Mouse (Mus musculus) large intestine, adult 2 months (tissue): ENCODE results near the gene Prkd2. TPM values are rescaled to one million over a fixed set of nuclear protein-coding genes. Genes with fewer than 3 reads are reported as not detected.

Source experiments
- DNase-seq: peaks from one replicate; pipeline ENCODE4 v3.0.0-alpha.2; 2012; ENCODE audit warnings: low read depth, low spot score
- WGBS: fragments of 180-500 bp; shearing (Covaris S2); methylation state at CpG from one replicate; pipeline ENCODE4 v1.1.7; 2018; 5-methylcytosine and 5-hydroxymethylcytosine counted together
- polyA plus RNA-seq: library from polyadenylated mRNA; depleted of rRNA; stranded (reverse); fragments of >200 nt; gene quantifications from 2 replicates; pipeline ENCODE4 v1.2.3, GENCODE M21; 2012

Prkd2 gene
- polyA plus RNA-seq, 1 experiment = 23.6 TPM

DNA sequence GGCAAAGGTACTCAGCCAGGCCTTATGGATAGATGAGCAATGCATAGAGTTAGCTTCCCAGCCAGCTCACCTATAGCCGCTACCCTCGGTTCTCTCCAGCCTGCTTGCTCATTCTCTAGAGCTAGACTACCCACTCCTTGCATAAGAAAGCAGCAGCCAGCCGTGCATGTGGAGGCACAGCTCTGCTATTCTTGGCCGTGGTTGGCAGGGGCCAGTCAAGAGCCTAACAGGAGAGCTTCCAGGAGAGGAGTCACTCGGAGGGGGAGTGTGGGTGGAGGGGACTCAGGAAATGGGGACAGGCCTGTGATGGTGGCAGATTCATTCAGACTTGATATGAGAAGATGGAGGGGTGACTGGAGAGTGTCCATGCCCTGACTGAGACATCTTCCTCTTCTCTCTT is 19.0 kb upstream of the Prkd2 start:
- 74% methylated on average over 5 of the region's 5 CpGs for WGBS
- no peak for DNase-seq

DNA sequence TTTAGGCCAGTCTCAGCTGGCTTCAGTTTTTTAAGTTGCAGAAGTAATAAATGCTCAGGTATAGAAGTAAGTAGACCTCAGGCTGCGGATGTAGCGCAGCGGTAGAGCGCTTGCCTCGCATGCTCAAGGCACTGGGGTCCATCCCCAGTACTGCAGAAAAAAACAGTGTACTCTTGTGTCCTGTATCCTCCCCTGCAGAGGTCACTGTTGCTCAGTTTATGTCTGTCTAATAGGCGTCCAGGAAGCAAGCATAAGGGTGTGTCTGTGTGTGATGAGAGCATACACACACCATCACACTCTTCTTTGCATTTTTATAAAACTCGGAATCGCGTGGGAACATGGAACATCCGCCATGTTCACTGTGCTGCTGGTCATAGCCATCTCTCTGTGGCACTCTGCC is 16.9 kb upstream of the Prkd2 start:
- DNase-seq = no peak
- 73% methylated on average over 10 of the region's 10 CpGs for WGBS

GRCm38 (mm10) chr7:16826571-16826970 is 16.1 kb upstream of the Prkd2 start:
- 84% methylated on average over 5 of the region's 5 CpGs for WGBS
- DNase-seq = no peak

- DNase-seq = no peak
- WGBS = 70% methylated on average over 4 of the region's 4 CpGs
Observed at GRCm38 (mm10) chr7:16827274-16827673, 15.4 kb upstream of the Prkd2 start.

DNA sequence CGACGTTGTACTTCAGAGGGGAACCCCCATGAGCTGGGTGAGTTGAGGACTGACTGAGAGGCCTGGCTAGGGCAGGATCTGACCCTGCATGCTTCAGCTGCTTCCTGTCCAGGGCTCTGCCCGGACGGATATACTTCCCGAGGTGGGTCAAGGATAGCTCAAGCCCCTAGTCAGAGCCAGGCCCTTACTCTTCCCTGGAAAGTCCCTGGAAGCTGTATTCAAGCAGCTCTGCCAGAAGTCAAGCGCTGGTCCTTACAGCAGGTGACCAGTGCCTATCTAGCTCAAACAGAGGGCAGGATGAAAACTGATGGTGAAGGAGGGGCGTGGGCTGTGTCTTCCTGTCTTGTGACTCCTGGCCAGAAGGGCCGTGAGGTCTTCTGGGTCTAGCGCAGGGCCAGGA is 12.3 kb upstream of the Prkd2 start:
- no peak for DNase-seq
- 86% methylated on average over 9 of the region's 9 CpGs for WGBS

- 89% methylated on average over 18 of the region's 18 CpGs for WGBS
- DNase-seq = no peak
Observed at GRCm38 (mm10) chr7:16837916-16838803, 4.5 kb upstream of the Prkd2 start.

DNA sequence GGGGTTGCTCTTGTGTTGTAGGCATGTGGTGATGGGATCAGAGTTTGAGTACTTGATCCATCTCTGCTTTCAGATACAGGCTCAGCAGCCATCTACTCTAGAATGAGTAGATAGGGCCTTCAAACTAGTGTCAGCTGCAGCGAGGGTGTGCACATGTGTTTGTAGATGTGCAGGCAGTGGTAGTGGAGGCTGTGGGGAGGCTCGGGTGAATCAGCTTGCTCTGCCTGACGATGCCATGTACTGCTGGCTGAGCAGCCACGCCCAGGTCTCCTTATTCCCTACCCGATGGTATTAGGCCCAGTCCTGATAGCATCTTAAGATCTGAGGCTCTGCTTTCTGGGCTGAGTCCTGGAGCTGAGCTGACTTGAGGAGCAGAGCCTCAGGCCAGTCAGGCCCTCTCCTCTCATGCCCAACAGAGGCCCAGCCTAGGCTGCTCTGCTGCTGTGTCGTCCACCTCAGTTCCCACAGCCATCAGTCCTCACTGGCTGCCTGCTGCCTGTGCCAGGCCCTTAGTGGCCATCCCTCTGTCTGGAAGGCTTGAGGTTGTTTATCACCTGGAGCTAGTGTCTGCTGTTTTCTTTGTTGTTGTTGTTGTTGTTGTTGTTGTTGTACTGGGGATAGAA is 3.8 kb upstream of the Prkd2 start:
- WGBS = 60% methylated on average over 6 of the region's 6 CpGs
- no peak for DNase-seq

DNA sequence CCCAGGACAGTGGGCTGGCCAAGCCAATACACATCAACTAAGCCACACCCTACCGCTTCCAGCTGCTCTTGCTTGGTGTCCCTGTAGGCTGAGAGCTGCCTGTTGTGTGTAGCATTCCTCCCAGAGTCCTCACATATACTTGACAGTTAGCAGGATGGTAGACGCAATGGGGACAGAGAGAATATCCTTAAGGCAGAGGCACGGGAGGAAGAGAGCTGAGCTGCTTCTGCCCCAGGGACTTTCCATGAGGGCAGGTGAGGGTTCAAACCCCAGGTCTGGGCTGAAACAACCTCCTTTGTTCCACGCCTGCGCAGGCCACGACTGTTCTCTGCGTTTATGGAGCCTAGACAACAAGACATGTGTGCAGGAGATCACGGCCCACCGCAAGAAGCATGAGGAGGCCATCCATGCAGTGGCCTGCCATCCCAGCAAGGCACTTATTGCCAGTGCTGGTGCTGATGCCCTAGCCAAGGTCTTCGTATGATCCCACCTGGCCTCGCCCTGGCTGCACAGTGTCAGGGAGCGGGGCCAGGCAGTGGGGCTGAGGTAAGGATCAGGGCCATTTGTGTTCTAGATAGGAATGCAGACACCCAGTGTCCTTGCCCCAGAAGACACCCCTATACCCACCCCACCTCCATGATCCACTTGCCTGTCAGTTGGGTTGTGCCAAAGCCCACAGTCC is 3.1 kb upstream of the Prkd2 start:
- DNase-seq = no peak
- 90% methylated on average over 12 of the region's 12 CpGs for whole genome bisulfite sequencing

DNA sequence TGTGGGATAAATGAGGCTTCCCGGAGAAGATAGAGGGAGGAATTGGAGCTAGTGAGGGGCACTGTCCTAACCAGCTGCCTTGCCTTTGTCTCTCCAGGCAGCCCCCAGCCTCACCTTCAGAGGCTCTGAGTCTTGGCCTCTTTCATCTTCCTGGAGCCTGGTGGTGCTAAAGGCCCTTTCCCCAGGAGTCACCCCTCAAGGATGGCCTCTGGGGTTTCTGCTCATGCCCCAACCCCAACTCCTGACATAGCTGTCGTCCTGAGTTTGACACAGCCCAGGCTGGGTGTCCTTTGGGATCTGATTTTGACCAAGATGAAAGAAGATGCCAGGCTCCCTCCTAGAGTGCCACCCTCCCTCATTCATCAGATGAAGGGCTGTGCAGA is 2.6 kb upstream of the Prkd2 start:
- WGBS = 91% methylated on average over 2 of the region's 2 CpGs
- no peak for DNase-seq

- WGBS = 76% methylated on average over 4 of the region's 4 CpGs
- DNase-seq = no peak
Observed at GRCm38 (mm10) chr7:16841078-16841477, 1.6 kb upstream of the Prkd2 start.

- 38% methylated on average over 11 of the region's 11 CpGs for WGBS
- no peak for DNase-seq
Observed at GRCm38 (mm10) chr7:16841561-16842560, 841 bp upstream of the Prkd2 start.

DNA sequence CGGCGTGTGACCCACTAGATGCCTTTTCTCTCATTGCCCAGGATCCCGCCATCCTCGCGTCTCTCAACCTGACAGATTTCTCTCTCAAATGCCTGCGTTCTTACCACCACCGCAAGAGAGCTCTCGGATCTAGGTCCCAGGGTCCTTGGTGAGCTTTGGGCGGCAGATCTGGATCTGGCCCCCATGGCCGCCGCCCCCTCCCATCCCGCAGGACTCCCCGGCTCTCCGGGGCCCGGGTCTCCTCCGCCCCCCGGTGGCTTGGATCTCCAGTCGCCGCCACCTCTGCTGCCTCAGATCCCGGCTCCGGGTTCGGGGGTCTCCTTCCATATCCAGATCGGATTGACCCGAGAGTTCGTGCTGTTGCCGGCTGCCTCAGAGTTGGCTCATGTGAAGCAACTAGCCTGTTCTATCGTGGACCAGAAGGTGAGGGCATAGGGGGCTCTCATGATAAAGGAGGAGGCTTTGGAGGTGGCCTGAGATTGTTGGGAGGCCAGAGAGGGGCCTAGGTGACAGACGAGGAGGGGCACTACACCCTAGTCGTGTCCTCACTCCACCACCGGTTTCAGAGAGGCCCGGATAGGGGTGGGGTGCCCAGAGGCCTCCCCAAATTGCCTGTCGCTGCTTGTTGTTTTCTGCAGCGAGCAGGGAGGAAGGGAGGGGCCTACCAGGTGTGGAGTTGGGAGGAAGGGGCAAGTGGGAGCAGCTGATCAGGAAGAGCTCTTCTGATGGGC is 904 bp downstream of the Prkd2 start:
- WGBS = 1% methylated on average over 33 of the region's 33 CpGs
- DNase-seq = no peak

DNA sequence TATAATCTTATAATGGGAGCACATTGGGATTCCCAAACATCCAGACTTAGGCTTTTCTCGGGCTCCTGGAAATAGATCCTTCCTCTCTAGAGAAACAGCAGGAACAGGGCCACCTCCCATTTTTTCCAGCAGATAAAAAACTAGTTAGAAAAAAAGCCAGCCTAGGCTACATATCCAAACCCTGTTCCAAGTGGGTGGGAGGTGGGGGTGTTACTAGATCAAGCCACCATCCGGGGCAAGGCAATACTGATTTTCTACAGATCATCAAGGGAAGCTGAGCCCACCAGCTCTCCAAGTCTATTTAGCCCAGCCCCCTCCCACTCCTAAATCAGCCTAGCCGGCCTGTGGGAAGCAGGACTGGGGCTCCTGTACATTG is 2.0 kb downstream of the Prkd2 start:
- DNase-seq = no peak
- 12% methylated on average over 3 of the region's 3 CpGs for WGBS

DNA sequence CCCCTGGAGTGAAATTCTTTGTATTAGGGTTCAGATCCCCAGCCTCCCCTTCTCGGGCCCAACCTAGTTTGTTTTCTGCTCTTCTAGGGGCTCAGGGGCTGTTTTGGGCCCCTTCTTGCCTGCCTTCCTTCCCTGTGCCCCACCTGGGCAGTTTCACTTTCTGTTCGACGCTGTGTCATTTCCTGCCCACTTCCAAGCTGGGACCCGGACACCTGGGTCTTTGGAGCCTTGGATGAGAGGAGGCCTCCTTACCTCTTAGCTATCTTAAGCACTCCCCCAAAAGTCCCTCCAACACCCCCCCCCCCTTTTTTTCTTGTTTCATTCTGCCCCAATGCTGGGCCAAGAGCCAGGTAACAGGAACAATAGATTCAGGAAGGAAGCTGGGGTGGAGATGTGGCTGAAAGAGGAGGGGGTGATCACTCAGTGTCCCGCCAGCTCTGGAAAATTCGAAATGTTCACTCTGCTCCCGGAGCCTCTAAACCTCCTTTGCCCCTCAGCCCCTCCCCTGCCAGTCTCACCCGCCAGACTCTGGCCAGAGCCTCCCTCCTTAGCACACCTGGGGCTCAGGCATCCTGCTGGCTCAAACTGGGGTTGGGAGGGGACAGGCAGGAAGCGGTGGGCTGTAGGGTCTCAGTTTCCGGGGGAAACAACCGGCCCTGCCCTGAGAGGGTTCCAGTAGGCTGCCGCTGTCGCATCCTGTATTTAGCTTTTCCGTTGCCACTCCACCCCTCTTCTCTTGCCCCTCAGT is 2.5 kb downstream of the Prkd2 start:
- WGBS = 21% methylated on average over 14 of the region's 14 CpGs
- DNase-seq = no peak

GRCm38 (mm10) chr7:16845820-16846167 is 3.1 kb downstream of the Prkd2 start:
- WGBS = 30% methylated on average over 10 of the region's 10 CpGs

DNA sequence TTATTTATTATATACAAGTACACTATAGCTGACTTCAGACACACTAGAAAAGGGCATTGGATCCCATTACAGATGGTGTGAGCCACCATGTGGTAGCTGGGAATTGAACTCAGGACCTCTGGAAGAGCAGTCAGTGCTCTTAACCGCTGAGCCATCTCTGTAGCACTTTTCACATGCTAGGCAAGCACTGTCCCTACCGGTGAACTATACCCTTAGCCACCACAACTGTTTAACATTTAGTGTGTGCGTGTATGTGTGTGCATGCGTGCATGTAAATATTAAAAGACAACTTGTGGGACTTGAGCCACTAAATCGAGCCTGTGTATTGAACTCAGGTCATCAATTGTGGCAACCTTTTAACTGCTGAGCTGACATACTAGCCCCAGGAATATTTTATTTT is 4.1 kb downstream of the Prkd2 start:
- no peak for DNase-seq
- 90% methylated on average over 5 of the region's 5 CpGs for WGBS

More at GRCm38 (mm10) chr7:16845820-16846167, 3.1 kb downstream of the Prkd2 start:
- DNase-seq = no peak

GRCm38 (mm10) chr7:16847507-16847906 is 4.8 kb downstream of the Prkd2 start:
- DNase-seq = no peak
- WGBS = 84% methylated on average over 19 of the region's 19 CpGs

GRCm38 (mm10) chr7:16848579-16848978 is 5.9 kb downstream of the Prkd2 start:
- 61% methylated on average over 17 of the region's 17 CpGs for WGBS
- no peak for DNase-seq
